Mouse (Mus musculus): ENCODE measurements around the gene Olfr794.

Gene Olfr794

DNA sequence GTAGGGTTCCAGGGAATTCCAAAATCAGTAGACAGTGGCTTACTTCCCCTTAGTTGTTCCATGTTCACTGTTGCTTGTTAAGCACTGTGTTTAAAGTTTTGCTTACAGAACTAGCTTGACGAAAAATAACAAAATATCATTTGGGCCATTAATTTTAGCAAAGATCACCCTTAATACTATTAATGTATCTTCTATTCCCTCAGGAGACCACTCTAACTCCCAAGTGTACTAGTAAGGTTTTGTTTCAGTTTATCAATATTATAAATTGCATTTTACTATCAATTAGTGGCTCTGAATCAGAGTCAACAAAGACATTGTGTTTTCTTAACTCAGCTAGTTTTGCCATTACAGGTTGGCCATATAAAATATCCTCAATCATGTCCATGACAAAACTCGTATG lies at the start of gene Olfr794:
TSS of gene Olfr794 (plus strand) at position 301 of the 400 bp plus-strand sequence.
- no peak for DNase-seq

DNA sequence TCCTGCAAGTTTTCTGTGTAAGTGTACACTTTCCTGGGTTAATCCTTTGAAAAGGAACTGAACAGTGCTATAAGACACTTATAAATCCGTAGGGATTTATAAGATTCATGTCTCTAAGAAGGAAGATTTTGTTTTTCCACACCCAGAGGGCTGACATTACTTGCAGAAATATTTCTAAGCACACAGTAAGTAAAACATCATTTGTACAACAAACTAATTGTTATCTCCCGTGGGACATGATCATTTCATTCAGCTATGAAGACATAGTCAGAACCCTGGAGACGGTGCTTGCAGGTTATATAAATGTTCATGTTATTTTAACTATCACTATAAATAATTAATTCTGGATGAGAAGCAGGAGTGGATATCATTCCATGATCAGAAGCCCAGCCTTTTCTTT lies 46.0 kb upstream of the Olfr794 start, which contains the start of gene Olfr791:
TSS of gene Olfr791 (plus strand) at position 301 of the 400 bp plus-strand sequence.
- DNase-seq, result no peak

DNA sequence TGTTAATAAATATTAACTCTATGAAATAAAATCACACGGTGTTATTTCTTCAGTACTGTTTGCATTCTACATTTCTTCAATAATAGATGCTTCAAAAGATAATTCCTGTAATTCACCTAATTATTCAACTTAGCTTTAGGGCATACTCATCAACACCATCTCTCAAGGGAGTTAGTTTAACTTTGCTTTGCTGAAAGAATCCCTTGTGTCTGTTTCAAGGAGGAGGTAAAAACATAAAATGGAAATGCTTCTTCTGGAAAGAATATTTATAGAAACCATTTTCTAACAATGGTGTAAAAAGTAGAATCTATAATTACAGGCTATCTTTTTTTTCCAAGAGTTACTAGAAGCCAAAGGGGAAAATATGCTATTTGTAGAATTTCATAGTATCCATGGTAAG lies 28.6 kb upstream of the Olfr794 start, which contains the start of gene Olfr792:
TSS of gene Olfr792 (plus strand) at position 301 of the 400 bp plus-strand sequence.
- no peak for DNase-seq

DNA sequence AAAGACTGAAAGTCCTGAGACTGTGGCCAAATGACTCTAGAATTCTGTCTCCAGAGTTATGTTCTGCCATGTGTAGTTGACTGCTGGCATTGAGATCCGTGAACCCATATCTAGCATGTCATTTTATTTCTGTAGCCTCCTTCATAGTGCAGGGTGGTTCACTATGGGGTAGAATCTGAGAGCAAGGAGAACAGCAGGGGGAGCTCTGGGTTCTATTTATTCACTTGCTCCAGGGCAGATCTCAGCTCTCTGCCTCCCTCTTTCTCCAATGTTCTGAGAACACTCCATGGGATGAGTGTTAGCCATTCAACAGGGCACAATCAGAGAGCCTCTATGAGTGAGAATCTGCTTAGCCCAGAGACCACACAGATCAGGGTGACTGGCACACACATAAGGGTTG lies 18.1 kb upstream of the Olfr794 start:
- DNase-seq, result peak; percentile 21 to 38

DNA sequence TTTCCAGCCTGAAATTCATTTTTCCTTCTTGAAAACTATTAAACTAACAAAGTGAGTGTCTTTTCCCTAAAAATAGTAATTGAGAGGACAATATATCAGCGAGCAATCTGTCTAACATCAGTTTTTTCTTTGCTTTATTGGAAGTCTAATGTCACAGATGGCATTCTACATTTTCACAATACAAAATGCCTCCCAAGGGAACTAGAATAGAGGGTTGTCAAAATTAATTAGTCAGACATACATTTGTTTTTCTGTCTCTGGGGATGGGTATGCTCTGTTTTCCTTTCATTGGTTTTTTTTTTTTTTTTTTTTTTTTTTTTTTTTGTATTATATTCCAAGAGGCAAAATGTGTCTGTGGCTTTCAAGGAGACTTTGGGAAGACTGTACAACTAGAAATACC lies 9.6 kb downstream of the Olfr794 start:
- DNase-seq, result no peak

DNA sequence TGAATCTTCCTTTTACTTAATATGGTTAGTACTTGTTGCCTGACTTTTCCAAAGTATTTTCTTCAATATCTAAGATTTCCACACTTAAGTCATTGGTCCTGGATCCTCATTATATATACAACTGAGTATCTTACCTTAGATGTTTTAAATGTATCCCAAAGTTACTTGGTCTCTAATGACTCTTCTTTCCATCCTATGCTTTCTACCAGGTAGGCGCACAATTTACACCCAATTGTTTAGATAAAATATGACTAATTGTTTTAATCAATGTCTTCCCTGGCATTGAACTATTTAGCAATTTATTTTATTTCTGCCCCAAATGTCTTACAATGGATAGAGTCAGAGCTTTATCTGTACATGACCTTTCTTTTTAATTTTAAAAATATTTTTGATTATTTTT lies 45.0 kb downstream of the Olfr794 start, which contains the start of gene Olfr796:
TSS of gene Olfr796 (minus strand) at position 101 of the 400 bp plus-strand sequence.
- DNase-seq, result no peak

DNA sequence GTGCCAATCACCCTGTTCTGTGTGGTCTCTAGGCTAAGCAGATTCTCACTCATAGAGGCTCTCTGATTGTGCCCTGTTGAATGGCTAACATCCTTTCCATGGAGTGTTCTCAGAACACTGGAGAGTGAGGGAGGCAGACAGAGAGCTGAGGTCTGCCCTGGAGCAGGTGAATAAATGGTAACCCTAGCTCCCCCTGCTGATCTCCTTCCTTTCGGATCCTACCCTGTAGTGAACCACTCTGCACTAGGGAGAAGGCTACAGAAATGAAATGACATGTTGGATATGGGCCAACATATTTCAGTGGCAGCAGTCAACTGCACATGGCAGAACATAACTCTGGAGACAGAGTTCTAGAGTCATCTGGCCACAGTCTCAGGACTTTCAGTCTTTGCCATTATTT lies 54.3 kb downstream of the Olfr794 start:
- DNase-seq, result peak; percentile 3 to 11

Measured in cerebellum, postnatal 10 days (tissue).